Mouse (Mus musculus): ENCODE results near the gene L3mbtl3.

Gene L3mbtl3

DNA sequence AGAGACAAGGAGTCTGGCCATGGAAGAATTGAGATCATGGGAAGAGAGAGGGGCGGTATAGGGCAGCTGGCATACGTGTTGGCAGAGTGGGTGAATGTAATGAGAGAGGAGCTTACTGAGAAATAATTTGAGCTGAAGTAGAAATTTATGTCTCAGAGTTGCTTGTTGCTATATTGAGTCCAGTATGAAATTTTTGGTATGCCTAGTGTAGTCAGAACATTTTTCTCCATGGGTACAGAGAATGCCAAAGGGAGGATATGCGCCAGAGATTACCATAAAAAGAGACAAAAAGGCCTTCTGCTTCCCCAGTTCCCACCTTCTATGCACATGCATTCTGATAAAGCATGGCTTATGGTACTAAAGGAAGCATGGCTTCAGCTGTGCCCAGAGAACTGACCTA is 132.6 kb downstream of the L3mbtl3 start:
- DNase-seq (ENCODE audit: extremely low spot score) = no peak

DNA sequence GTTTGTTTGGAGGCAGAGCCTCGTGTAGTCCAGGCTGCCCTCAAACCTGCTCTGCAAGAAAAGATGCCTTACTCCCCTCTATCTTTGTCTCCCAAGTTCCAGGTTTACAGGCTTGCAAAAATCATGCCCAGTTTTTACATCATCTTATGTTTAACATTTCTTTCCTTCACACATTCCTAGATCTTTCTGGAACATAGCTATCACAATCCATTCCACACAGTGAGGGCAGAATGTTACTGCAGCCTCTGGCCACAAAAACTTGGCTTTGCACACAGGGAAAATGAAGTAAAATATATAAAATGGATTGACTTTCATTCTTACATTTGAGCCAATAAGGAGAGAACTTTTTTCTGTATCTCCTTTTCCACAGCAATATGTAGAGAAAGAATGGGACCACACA is 136.7 kb downstream of the L3mbtl3 start:
- DNase-seq (ENCODE audit: extremely low spot score) = no peak

DNA sequence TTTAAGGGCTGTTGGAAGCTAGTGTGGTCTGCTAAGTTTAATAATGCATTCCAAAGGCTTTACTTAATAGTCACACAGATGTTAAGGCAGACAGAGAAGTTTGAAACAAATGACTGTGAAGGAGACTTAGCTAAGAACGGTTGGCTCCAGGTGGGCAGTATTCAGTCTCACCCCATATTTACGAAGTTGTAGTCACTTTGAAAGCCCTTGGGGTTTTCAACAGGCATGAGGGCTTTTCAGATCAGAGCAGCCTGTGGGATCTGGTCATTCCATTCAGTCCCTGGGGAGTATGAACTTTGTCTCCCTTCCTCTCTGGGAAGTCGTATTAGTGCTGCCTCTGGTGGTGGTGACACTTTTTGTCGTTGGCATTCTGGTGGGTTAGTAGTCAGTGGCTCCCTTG is 137.2 kb downstream of the L3mbtl3 start:
- DNase-seq (ENCODE audit: extremely low spot score) = no peak

DNA sequence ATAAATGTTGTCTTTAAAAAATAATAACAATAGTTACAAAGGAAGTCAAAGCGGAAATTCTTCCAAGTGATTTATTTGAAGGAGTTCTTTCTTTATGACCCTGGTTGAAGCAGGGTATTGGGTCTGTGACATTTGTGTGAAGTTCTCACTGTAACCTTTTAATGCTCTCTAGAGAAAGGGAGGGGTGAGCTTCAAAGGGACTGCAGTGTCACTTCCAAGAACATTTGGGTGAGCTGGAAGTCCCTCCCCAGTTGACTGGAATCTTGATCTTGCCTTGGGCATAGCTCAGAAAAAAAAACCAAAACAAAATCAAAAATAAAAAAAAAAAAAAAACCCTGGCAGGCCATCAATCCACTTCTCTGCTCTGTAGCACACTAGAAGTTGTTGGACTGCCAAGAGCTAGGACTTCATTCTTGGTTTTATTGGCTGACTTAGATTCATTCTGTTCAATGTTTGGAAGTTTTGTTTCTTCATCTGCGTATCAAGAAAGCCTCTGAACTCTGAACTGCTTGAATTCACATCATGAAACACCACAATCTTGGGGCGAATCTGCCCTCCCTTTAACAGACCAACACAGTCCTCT is 143.6 kb downstream of the L3mbtl3 start:
- no peak for DNase-seq (ENCODE audit: extremely low spot score)

DNA sequence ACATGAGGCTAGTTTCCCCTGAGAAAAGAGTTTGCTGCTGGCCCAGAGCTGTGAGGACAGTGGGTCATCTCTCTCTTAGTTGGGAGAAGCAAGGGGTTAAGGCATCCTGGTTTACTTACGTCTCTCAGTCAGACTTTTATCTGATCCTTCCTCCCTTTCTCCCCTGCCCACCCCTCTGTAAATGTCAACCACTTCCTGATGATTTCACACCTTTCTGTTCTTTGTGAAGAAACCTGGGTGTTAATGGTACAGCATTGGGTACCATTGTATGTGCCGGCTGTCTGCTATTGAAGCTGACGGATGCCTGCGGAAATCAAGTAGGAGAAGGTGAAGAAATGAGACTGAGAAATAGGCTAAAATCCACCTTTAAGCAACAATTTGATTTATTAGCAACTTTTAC is 146.3 kb downstream of the L3mbtl3 start, which contains the start of gene Samd3:
Samd3 (plus strand) TSS at position 220 of the 400 bp plus-strand sequence.
- DNase-seq (ENCODE audit: extremely low spot score) = no peak

DNA sequence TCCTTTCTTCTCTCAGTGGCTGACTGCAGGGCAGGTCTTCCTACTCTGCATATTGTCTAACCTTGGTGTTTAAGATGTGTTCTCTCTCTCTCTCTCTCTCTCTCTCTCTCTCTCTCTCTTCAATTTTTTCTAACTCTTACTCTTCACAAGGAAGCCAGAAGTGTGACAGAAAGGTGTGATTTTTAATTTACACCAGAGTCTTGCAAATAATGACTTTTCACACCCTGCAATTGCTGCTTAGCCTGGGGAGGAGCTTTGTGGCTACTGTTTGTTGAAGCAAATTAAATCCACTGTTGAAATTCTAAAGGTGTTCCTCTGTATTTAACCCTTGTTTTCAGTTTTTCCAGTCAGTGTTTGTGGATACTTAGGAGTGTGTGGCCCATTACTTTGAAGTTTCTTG is 147.6 kb downstream of the L3mbtl3 start:
- no peak for DNase-seq (ENCODE audit: extremely low spot score)

DNA sequence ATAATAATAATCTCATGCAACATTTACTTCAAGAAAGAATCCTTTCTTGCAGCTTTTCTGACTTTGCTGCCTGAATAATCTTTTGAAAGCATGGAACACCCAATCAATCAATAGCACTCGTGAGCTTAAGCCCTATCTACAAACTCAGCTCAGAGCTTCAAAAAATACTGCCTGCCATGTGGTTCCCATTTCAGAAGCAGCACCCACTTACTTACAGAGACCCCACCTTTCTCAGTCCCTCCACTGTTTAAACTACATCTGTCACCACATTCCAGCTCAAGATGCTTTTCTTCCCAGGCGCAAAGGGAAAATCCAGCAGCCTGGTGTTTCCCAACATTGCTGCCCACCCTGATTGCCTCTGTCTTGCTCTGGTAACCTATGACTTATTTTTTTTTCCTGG is 149.0 kb downstream of the L3mbtl3 start:
- DNase-seq (ENCODE audit: extremely low spot score) = no peak

DNA sequence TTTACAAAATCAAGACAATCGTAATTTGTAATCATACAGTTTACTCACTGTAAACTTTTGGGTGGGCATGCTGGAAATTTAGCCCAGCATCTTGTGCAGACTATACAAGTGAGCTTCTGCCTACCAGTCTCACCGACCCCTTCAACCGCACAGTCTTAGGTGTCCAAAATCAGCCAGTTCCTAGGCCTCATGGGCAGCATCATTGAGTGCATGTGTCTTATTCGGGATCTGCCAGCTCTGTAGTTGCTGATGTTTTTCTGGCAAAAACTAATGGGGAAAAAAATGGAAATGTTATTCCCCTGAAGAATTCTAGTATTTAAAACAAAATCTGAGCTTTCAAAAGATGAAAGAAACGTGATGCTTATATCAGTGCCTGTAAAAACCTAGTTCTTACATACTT is 149.5 kb downstream of the L3mbtl3 start:
- no peak for DNase-seq (ENCODE audit: extremely low spot score)
